Mouse (Mus musculus) kidney, adult 8-10 months (tissue): ENCODE data around the gene Cdip1.
"Not testable (repeated sequence)": the region's sequence is repeated elsewhere in the genome, so short reads cannot be mapped to it uniquely, and the experiment has no call there.

ENCODE experiments used
- DNase-seq, 2 experiments: peaks; one replicate each; pipeline ENCODE4 v3.0.0; 2022

Cdip1 gene

GRCm38 (mm10) chr16:4768719-4769118 lies 21.4 kb downstream of the Cdip1 start:
- DNase-seq, result no peak

DNA sequence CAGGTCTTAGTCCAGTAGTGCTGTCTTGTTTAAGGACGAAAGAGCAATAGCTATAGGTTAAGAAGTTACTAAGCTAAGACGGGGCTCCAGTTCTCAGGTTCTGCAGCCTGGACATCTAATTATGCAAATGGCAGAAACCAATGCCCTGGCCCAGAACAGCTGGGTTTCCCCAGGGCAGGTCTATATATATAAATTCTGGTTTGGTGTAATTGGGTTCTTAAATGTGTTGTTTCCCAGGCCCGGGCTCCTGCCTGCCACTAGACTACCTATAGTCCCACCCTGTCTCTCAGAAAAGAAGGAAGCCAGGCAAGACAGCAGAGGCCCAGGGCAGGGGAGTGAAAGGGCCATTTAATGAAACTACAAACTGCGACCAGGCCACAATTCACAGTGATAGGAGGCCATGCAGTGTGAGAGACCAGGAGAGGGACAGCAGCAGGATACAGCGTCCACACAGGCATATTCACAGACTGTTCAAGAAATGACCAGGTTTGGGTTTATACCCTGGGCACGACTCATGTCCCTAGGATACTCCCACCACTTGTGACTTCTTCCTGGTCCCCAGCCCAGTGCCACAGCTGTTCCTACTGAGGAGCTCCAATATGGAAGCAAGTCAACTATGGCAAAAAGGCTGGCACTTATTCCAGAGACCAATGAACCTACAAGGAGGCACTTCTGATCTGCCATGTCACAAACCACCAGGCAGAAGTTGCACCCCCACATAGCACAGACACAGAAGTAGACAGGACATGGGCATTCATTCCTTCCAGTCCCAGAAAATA lies 22.9 kb downstream of the Cdip1 start:
- DNase-seq, result no peak

- DNase-seq, result no peak
Measured at GRCm38 (mm10) chr16:4765852-4766251, 24.2 kb downstream of the Cdip1 start.

- DNase-seq, result peak; percentile 27 to 47
Measured at GRCm38 (mm10) chr16:4763276-4763675, 26.8 kb downstream of the Cdip1 start.

DNA sequence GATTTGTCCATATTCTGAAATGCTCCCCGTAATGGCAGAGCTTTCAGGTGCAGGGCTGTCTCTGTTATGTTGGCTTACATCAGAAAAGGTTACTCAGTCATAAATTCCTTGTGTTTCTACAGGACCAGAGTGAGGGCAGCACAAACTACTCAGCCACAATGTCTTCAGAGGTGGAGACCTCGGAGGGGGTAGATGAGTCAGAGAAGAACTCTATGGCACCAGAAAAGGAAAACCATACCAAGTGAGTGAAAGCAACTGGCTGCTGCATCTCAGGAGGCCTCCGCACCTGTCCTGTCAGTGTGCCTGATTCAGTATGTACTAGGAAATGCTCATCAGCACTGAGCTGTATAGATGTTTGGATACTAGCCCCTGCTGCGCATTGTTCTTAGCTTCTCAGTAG lies 27.7 kb downstream of the Cdip1 start:
- DNase-seq, result no peak

DNA sequence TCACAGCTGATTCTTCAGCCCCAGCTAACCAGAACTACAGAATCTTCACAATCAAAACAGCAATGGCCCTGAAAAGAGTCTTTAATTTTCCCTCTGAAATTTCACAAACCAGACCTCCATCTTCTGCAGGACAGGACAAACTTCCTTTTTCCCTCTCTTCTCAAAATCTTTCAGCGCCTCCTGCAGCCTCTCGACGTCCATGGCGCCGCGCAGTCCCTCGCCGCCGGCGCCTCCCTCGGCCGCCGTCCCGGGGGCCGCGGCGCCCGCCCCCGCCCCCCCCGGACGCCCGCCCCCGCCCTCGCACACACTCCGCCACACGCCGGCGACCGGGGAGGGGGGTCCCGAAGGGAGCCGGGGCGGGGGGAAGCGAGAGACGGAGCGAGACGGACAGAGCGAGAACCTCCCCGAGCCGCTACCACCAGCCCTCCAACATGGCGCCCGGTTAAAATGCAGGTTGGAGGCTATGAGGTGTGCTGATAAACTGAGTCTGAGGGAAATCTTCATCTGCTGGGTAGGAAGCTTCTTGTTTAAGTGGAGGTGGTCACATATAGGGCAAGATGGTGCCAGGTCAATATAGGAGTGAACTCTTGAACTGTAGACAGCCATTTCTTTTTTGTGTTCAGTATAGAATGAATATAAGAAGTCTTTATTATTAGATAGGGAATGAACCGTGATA lies 33.3 kb downstream of the Cdip1 start:
- DNase-seq, result not testable (repeated sequence)

- DNase-seq, result no peak
Measured at GRCm38 (mm10) chr16:4754045-4754444, 36.0 kb downstream of the Cdip1 start.

- DNase-seq, result no peak
Measured at GRCm38 (mm10) chr16:4752155-4752554, 37.9 kb downstream of the Cdip1 start.

DNA sequence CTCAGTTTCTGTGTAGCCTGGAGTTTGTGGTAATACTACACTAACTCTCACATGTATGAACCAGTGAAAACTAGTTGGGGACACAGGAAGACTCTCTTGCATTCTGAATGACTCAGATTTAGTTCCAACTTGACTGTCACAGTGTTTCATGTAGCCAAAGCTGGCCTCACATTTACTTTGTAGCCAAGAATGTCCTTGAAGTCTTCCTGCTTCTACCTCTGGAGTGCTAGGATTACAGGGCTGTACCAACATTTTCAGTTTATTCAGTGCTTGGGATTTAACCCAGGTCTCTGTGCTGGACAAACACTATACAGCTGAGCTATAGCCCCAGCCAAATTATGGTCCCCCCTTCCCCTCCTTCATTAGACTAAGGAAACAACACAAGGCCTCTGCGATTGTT lies 47.9 kb downstream of the Cdip1 start:
- DNase-seq, result no peak

GRCm38 (mm10) chr16:4739994-4740393 lies 50.1 kb downstream of the Cdip1 start:
- no peak for DNase-seq

DNA sequence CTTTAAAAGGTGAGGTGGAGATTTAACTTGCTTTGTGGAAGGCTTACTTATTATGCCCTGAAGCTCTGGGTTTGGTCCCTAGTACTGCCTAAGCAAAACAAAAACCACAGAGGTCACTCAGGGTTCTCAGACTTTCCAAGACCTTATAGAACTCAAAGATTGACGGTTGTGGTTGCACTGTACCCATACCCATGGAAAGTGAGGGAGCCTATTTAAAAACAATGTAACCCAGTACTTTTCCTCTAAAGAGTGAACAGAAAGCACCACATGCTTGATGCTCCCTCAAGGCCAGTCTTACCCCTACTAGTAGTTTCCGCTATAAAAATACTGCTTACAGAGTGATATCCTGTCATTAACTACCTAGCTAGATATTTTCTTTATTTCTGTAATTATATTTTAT lies 53.8 kb downstream of the Cdip1 start:
- DNase-seq, result no peak

- no peak for DNase-seq
Measured at GRCm38 (mm10) chr16:4730776-4731358, 59.2 kb downstream of the Cdip1 start.

DNA sequence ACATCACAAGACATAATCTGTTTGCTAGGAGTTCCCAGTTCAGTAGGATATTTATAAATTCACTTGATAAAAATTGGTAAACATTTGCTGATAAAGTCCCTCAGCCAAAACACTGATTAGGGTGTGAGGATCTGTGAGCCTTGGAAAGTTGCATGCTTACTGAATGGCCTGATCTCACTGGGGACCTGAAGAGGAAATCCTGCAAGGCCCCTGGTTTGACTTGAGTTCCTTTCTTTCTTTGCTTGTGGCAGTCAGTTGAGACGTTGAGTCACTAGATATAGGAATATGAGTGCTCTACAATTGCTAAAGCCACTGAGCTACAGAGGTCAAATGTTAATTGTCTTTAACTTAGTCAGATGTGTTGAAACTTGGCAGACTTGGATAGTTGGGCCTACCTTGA lies 62.1 kb downstream of the Cdip1 start:
- DNase-seq, result no peak

DNA sequence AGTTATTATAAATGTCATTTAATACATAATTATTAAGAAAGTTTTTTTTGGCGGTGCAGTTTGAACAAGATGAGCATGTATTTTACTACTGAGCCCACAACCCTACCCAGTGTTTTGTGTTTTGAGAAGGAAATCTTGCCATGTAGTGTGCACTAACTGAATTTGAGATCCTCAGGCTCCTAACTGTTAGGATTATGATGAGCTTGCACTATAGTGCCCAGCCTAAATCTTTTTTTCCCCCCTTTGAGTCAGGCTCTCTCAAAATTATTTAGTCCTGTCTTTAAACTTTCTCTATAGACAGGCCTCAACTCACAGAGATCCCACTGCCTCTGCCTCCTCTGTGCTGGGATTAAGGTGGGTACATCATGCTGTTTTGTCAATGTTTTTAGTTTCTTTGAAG lies 62.6 kb downstream of the Cdip1 start:
- DNase-seq, result no peak

GRCm38 (mm10) chr16:4726528-4727128 lies 63.5 kb downstream of the Cdip1 start:
- DNase-seq, result peak; percentile 49 to 59

GRCm38 (mm10) chr16:4725780-4726527 lies 64.1 kb downstream of the Cdip1 start, which contains the start of gene Hmox2:
Hmox2 (plus strand) TSS chr16:4726361.
- DNase-seq, result peak; percentile 93 to 95

- DNase-seq, result peak; percentile 31 to 52
Measured at GRCm38 (mm10) chr16:4725266-4725665, 64.8 kb downstream of the Cdip1 start.

DNA sequence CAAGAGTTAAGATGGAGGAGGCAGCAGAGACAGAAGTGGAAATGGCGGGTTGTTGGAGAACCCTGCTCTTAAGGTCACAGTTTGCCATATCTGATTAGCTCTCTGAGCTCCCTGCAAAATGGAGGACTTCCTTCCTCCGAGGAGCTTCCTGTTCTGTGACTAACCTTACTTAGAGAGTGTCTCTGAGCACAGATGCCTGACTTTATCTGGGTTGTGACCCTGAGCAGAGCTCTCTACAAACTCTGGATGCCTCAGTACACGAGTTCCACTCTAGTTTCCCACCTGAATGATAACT lies 67.2 kb downstream of the Cdip1 start:
- no peak for DNase-seq

DNA sequence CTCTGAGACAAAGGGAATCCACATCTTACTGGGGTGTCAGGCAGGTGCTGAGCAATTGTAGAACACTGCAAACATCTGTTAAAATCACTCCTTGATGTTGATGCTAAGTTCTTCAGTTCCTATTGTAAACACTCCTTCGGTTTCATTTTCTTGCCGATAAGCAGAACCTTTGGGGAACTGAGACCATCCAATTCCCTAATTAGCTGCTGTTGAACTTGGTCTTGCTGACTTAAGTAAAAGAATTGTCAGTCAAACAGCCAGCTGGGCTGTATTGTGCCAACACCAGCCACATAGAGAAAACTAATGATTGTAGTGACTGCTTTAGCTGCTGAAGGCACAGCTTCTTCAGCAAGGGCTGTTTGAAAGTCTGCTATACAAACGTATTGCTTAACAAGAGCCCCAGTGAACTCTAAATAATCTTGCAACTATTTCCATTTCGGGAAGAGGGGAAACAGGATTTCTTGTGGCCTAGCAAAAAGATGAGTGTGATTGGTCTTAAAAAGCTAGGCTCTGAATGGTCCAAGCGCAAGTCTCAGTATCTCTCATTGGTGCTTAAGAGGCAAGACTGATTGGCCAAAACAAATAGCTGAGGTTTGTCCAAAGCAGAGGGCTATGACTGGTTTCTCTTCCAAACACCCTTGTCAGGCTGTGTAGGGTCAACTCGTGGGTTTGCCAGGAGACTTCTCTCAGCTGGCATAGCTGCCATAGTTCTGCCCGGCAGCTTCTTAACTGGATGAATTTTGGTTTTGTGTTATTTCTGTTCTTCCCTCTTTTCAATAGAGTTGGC lies 67.8 kb downstream of the Cdip1 start:
- no peak for DNase-seq

- peak; percentile 68 to 74 for DNase-seq
Measured at GRCm38 (mm10) chr16:4718753-4719518, 71.2 kb downstream of the Cdip1 start, which contains the start of gene Nmral1. Nmral1 (minus strand) TSS chr16:4719356.

DNA sequence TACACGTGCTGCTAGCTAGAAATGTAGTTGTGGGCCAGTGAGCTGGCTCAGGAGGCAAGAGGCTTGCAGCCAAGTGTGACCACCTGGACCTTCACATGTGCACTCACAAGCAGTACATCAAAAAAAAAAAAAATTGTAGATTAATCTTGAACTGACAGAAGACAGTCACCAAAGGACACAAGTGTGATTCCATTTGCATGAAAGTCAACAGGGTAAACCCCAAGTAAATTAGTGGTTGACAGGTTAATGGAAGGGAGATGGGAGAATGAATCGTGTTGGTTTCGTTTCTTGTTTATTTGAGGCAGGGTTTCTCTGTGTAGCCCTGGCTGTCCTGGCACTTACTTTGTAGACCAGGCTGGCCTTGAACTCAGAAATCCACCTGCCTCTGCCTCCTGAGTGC lies 72.2 kb downstream of the Cdip1 start:
- DNase-seq, result no peak
